Mouse (Mus musculus): ENCODE data around the gene Tmco1. TPM values are rescaled to one million over a fixed set of nuclear protein-coding genes. Genes with fewer than 3 reads are reported as not detected.

The Tmco1 gene
- total and polyA plus RNA-seq, 3 experiments, result 110 to 128 TPM; not detected in 1

- Histone ChIP-seq H3K9ac (ENCODE audit: control insufficient read depth, low read depth, low read length, poor library complexity, severe bottlenecking) (no peak overlapping the region), H3K27ac (ENCODE audit: control insufficient read depth, low read depth, low read length) (no peak overlapping the region), H3K4me1 (ENCODE audit: control insufficient read depth in 1 of 2, insufficient read depth in 2 of 2, low read length in 2 of 2) (peaks cover 0 to 2% of the 10 kb centered on the region in 2 experiments; a peak in 2 of 4 replicates), H3K79me2 (ENCODE audit: control insufficient read depth, insufficient read depth, low read length, poor library complexity) (no peaks in the 10 kb centered on the region), H3K27me3 (ENCODE audit: control insufficient read depth in 1 of 2, insufficient read depth in 2 of 2, low read length in 2 of 2) (no peaks in the 10 kb centered on the region), H3K4me3 (ENCODE audit: control insufficient read depth in 1 of 2, insufficient read depth in 1 of 2, low read depth in 2 of 2, low read length in 2 of 2) (no peak overlapping the region), H3K9me3 (replicated peaks; ENCODE audit: insufficient read depth, low read length) (no peaks in the 10 kb centered on the region), H3K36me3 (ENCODE audit: control insufficient read depth in 1 of 2, insufficient read depth in 2 of 2, low read length in 2 of 2) (peaks cover 2 to 3% of the 10 kb centered on the region in 2 experiments; a peak in 3 of 4 replicates)
- TF ChIP-seq CHD1 (IDR thresholded peaks at IDR 0.05; ENCODE audit: low read depth, low read length) (no peak), MYC (IDR thresholded peaks at IDR 0.05; ENCODE audit: low read depth, low read length) (no peak), MXI1 (IDR thresholded peaks at IDR 0.05; ENCODE audit: low read depth, low read length) (no peak), EP300 (IDR thresholded peaks at IDR 0.05; ENCODE audit: low read depth in 1 of 2, low read length in 2 of 2) (no peak), ZKSCAN1 (IDR thresholded peaks at IDR 0.05; ENCODE audit: low read depth, low read length) (no peak), ZMIZ1 (IDR thresholded peaks at IDR 0.05; ENCODE audit: low read depth, low read length) (no peak), ELF1 (IDR thresholded peaks at IDR 0.05; ENCODE audit: low read depth, low read length) (no peak), UBTF (IDR thresholded peaks at IDR 0.05; ENCODE audit: borderline replicate concordance, insufficient read depth, low read depth, low read length) (no peak), TAL1 (IDR thresholded peaks at IDR 0.05; ENCODE audit: low read length) (no peak), SMC3 (IDR thresholded peaks at IDR 0.05; ENCODE audit: low read depth, low read length) (no peak), HCFC1 (IDR thresholded peaks at IDR 0.05; ENCODE audit: low read depth, low read length) (no peak), MAZ (IDR thresholded peaks at IDR 0.05; ENCODE audit: low read depth, low read length) (no peak), MAFK (IDR thresholded peaks at IDR 0.05; ENCODE audit: borderline replicate concordance, low read depth, low read length) (no peak), BHLHE40 (IDR thresholded peaks at IDR 0.05; ENCODE audit: borderline replicate concordance, low read depth, low read length) (no peak)
- no peak for DNase-seq (ENCODE audit: low read depth, low spot score)
Measured at GRCm38 (mm10) chr1:167372739-167373138, 64.6 kb downstream of the Tmco1 start.

GRCm38 (mm10) chr1:167374003-167374784 lies 66.0 kb downstream of the Tmco1 start:
- H3K79me2 ChIP-seq (ENCODE audit: control insufficient read depth, insufficient read depth, low read length, poor library complexity), result no peaks in the 10 kb centered on the region
- no peak overlapping the region for H3K9ac ChIP-seq (ENCODE audit: control insufficient read depth, low read depth, low read length, poor library complexity, severe bottlenecking)
- no peaks in the 10 kb centered on the region for H3K9me3 ChIP-seq (replicated peaks; ENCODE audit: insufficient read depth, low read length)
- H3K27ac ChIP-seq (ENCODE audit: control insufficient read depth, low read depth, low read length), result no peak overlapping the region
- H3K36me3 ChIP-seq (ENCODE audit: control insufficient read depth in 1 of 2, insufficient read depth in 2 of 2, low read length in 2 of 2), result no peaks in the 10 kb centered on the region
- no peaks in the 10 kb centered on the region for H3K27me3 ChIP-seq (ENCODE audit: control insufficient read depth in 1 of 2, insufficient read depth in 2 of 2, low read length in 2 of 2)
- DNase-seq (ENCODE audit: low read depth, low spot score), result no peak
- TF ChIP-seq MAFK (IDR thresholded peaks at IDR 0.05; ENCODE audit: borderline replicate concordance, low read depth, low read length), result no peak
- TF ChIP-seq USF1 (IDR thresholded peaks at IDR 0.05; ENCODE audit: low read depth, low read length), result no peak
- TF ChIP-seq MYB (IDR thresholded peaks at IDR 0.05; ENCODE audit: low read depth, low read length), result no peak
- TF ChIP-seq MXI1 (IDR thresholded peaks at IDR 0.05; ENCODE audit: low read depth, low read length), result no peak
- no peak for TF ChIP-seq MAZ (IDR thresholded peaks at IDR 0.05; ENCODE audit: low read depth, low read length)
- no peak for TF ChIP-seq ZKSCAN1 (IDR thresholded peaks at IDR 0.05; ENCODE audit: low read depth, low read length)
- no peak for TF ChIP-seq HCFC1 (IDR thresholded peaks at IDR 0.05; ENCODE audit: low read depth, low read length)
- no peak for TF ChIP-seq RAD21 (IDR thresholded peaks at IDR 0.05; ENCODE audit: low read depth, low read length)
- TF ChIP-seq CHD1 (IDR thresholded peaks at IDR 0.05; ENCODE audit: low read depth, low read length), result no peak
- no peak for TF ChIP-seq POLR2AphosphoS5 (IDR thresholded peaks at IDR 0.05; ENCODE audit: borderline replicate concordance, low read depth, low read length)
- H3K4me1 ChIP-seq (ENCODE audit: control insufficient read depth in 1 of 2, insufficient read depth in 2 of 2, low read length in 2 of 2), result no peaks in the 10 kb centered on the region
- H3K4me3 ChIP-seq (ENCODE audit: control insufficient read depth in 1 of 2, insufficient read depth in 1 of 2, low read depth in 2 of 2, low read length in 2 of 2), result no peak overlapping the region
